Mouse (Mus musculus): ENCODE measurements around the gene Lrp8.

GRCm38 (mm10) chr4:107900206-107900605 is 98.1 kb downstream of the Lrp8 start:
- TF ChIP-seq CTCF (IDR thresholded peaks at IDR 0.05; ENCODE audit: low read depth, low read length) = no peak
- no peak for TF ChIP-seq POLR2A (IDR thresholded peaks at IDR 0.05; ENCODE audit: borderline replicate concordance, low read depth, low read length)
